Mouse (Mus musculus) limb, embryonic 14.5 days (tissue): ENCODE data around the gene Mrps31. TPM values are rescaled to one million over a fixed set of nuclear protein-coding genes. Genes with fewer than 3 reads are reported as not detected.

Source experiments
- ATAC-seq: fragments of 200-750 bp; cut with Nextera tagmentation; 2 replicates; pipeline ENCODE4 v1.8.0; 2017; ENCODE audit warnings: low read depth, moderate number of reproducible peaks, moderate TSS enrichment; ENCODE audit not compliant: low FRiP score
- DNase-seq: peaks from one replicate; pipeline ENCODE4 v3.0.0-alpha.2; 2015; ENCODE audit warnings: low spot score
- H3K27ac ChIP-seq: fragments of 300-500 bp; sonication (generic); replicated peaks from 2 replicates; pipeline ENCODE4 v1.5.1; 2014; ENCODE audit warnings: low read depth, mild to moderate bottlenecking, low read length, moderate library complexity, mixed read lengths
- H3K27me3 ChIP-seq: fragments of 300-500 bp; sonication (generic); 2 replicates; pipeline ENCODE4 v1.6.1; 2014; ENCODE audit warnings: low read length, mixed read lengths; ENCODE audit not compliant: control insufficient read depth, insufficient read depth
- H3K36me3 ChIP-seq: fragments of 300-500 bp; sonication (generic); 2 replicates; pipeline ENCODE4 v1.6.1; 2014; ENCODE audit warnings: mild to moderate bottlenecking, low read length, moderate library complexity, mixed read lengths; ENCODE audit not compliant: control insufficient read depth, insufficient read depth
- H3K4me1 ChIP-seq: fragments of 300-500 bp; sonication (generic); 2 replicates; pipeline ENCODE4 v1.6.1; 2014; ENCODE audit warnings: antibody characterized with exemption, low read length, mixed read lengths; ENCODE audit not compliant: control insufficient read depth, insufficient read depth
- H3K4me2 ChIP-seq: fragments of 300-500 bp; sonication (generic); replicated peaks from 2 replicates; pipeline ENCODE4 v1.6.1; 2014; ENCODE audit warnings: low read depth, mild to moderate bottlenecking, low read length, moderate library complexity; ENCODE audit not compliant: severe bottlenecking
- H3K4me3 ChIP-seq: fragments of 300-500 bp; sonication (generic); replicated peaks from 2 replicates; pipeline ENCODE4 v1.5.1; 2014; ENCODE audit warnings: low read length
- H3K9ac ChIP-seq: fragments of 300-500 bp; sonication (generic); 2 replicates; pipeline ENCODE4 v1.6.1; 2014; ENCODE audit warnings: mild to moderate bottlenecking, low read depth, low read length, moderate library complexity; ENCODE audit not compliant: severe bottlenecking
- H3K9me3 ChIP-seq: fragments of 300-500 bp; sonication (generic); 2 replicates; pipeline ENCODE4 v1.6.1; 2016; ENCODE audit warnings: low read length; ENCODE audit not compliant: control insufficient read depth
- POLR2A ChIP-seq: fragments of 200-500 bp; IDR thresholded peaks from 2 replicates; pipeline ENCODE4 v1.8.0; 2012; ENCODE audit warnings: inconsistent platforms, mild to moderate bottlenecking, moderate library complexity, borderline replicate concordance; ENCODE audit not compliant: insufficient read depth, insufficient read length; ENCODE audit errors: extremely low read depth
- WGBS: fragments of 180-500 bp; shearing (Covaris S2); extraction: QIAGEN DNeasy Blood & Tissue Kit; methylation state at CpG from one replicate; pipeline ENCODE4 v1.1.7; 2014; 5-methylcytosine and 5-hydroxymethylcytosine counted together
- polyA plus RNA-seq, 2 experiments: library from polyadenylated mRNA; depleted of rRNA in 1 of 2; stranded (reverse) in 1 of 2; unstranded in 1 of 2; fragments of >200 nt; fragmentation: Nextera tagmentation in 1 of 2; extraction: Ambion mirVana in 1 of 2; gene quantifications; 2 replicates each; pipeline versions ENCODE4 v1.2.1 to v1.2.3; 2012 to 2014

Mrps31 gene
- polyA plus RNA-seq, 2 experiments: 20.1 to 35.0 TPM

DNA sequence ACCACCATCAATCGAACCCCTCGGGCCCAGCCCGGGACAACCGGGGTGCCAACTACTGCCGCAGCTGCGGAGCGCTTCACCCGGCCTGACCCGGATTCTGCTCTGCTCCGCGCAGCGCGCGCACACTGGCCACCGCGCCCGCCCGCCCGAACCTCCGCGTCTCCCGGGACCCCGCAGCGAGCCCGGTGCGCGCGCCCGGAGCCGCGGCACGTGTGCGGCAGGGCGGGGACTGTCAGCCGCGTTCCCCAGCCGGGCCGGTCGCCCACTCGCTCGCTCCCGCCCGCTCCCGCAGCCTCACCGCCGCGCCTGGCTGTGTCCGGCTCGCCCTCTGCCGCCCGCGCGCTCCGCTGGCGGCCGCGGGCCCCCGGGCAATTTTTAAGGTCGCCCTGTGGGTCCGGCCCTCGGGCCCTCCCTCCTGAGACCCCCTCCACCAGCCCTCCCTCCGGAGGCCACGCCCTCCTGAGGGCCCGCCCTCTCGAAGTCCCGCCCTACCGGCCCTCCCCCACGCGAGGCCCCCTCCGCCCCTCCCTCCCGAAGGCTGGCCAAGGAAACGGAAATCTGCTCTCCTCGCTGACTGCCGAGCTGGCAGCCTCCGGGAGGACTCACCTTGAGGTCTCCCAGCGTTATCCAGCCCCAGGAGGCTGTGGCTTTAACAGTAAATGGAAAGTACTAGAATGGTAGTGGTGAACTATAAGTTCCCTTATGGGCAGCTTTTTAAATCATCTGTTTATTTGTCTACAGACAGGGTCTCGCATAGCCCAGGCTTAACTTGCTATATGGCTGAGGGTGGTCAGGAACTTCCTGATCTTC lies 12.8 kb upstream of the Mrps31 start, which contains the start of gene Slc25a15:
TSS of gene Slc25a15 (minus strand) at position 456 of the 810 bp plus-strand sequence.
- Histone ChIP-seq H3K27ac (peak within 1 kb of the TSS; percentile 79), H3K4me1 (peaks cover 6% of the 10 kb centered on the region; the same call in 1 of the 2 replicates), H3K9ac (peak within 1 kb of the TSS; percentile 74), H3K36me3 (0 out of 2 replicates have a peak, but pooled peaks cover 4% of the 10 kb centered on the region), H3K4me2 (peak within 1 kb of the TSS; percentile 83), H3K27me3 (no peaks in the 10 kb centered on the region), H3K9me3 (no peaks in the 10 kb centered on the region), H3K4me3 (peak within 1 kb of the TSS; percentile 78)
- under 1% methylated on average over 36 of the region's 77 CpGs for WGBS
- ATAC-seq (peak; percentile 92), DNase-seq (peak; percentile 85)
- TF ChIP-seq POLR2A: peak; percentile 99; the same call in 1 of the 2 replicates

- Histone ChIP-seq H3K9me3 (no peaks in the 10 kb centered on the region), H3K4me2 (peak overlapping the region; percentile 83), H3K27ac (peak overlapping the region; percentile 79; the same call in 1 of the 2 replicates), H3K4me3 (peak overlapping the region; percentile 78), H3K27me3 (no peaks in the 10 kb centered on the region), H3K36me3 (no peaks in the 10 kb centered on the region), H3K4me1 (peaks cover 6% of the 10 kb centered on the region; the same call in 1 of the 2 replicates), H3K9ac (no peak overlapping the region; the same call in 1 of the 2 replicates)
- ATAC-seq: no peak
- no peak for DNase-seq
- WGBS: 85% methylated on average over 8 of the region's 8 CpGs
- TF ChIP-seq POLR2A: no peak
These were observed 11.8 kb upstream of the Mrps31 start for GRCm38 (mm10) chr8:22399285-22399880.

GRCm38 (mm10) chr8:22400593-22400992 lies 10.6 kb upstream of the Mrps31 start:
- 84% methylated on average over 4 of the region's 4 CpGs for WGBS
- Histone ChIP-seq H3K9me3 (no peaks in the 10 kb centered on the region), H3K27ac (no peak overlapping the region), H3K36me3 (no peaks in the 10 kb centered on the region), H3K4me1 (peaks cover 6% of the 10 kb centered on the region; the same call in 1 of the 2 replicates), H3K4me3 (no peak overlapping the region), H3K9ac (no peak overlapping the region), H3K4me2 (no peak overlapping the region), H3K27me3 (no peaks in the 10 kb centered on the region)
- TF ChIP-seq POLR2A: no peak
- ATAC-seq: no peak
- DNase-seq: no peak

DNA sequence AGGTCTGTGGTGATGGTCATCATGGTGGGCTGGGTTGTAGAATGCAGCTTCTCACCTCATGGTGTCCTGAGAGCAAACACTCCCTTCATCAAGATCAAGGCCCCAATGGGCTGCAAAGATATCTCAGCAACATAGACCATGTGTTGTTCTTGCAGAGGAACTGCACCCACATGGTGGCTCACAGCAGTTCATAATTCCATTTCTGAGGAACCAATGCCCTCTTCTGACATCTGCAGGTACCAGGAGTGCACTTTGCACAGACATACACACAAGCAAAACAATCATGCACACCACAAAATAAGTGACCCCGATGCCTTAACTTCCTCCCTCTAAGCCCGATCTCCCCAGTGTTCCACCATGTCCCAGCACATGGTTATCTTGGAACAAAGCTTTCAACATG lies 7.9 kb upstream of the Mrps31 start:
- no peaks in the 10 kb centered on the region for H3K36me3 ChIP-seq
- H3K27ac ChIP-seq: no peak overlapping the region
- WGBS: 93% methylated on average over 2 of the region's 2 CpGs
- no peak for ATAC-seq
- no peak for TF ChIP-seq POLR2A
- DNase-seq: no peak
- H3K4me1 ChIP-seq: no peaks in the 10 kb centered on the region
- H3K9ac ChIP-seq: no peak overlapping the region
- no peak overlapping the region for H3K4me3 ChIP-seq
- H3K27me3 ChIP-seq: no peaks in the 10 kb centered on the region
- no peak overlapping the region for H3K4me2 ChIP-seq
- H3K9me3 ChIP-seq: no peaks in the 10 kb centered on the region

GRCm38 (mm10) chr8:22405733-22406132 lies 5.4 kb upstream of the Mrps31 start:
- no peak for ATAC-seq
- no peak for TF ChIP-seq POLR2A
- WGBS: 76% methylated on average over 6 of the region's 6 CpGs
- no peak overlapping the region for H3K27ac ChIP-seq
- no peaks in the 10 kb centered on the region for H3K9me3 ChIP-seq
- no peak overlapping the region for H3K9ac ChIP-seq
- no peak overlapping the region for H3K4me3 ChIP-seq
- no peaks in the 10 kb centered on the region for H3K36me3 ChIP-seq
- no peak overlapping the region for H3K4me2 ChIP-seq
- no peaks in the 10 kb centered on the region; the same call in 1 of the 2 replicates for H3K4me1 ChIP-seq
- H3K27me3 ChIP-seq: no peaks in the 10 kb centered on the region
- DNase-seq: no peak
